Mouse (Mus musculus): ENCODE data around the gene Abca7. TPM values are rescaled to one million over a fixed set of nuclear protein-coding genes. Genes with fewer than 3 reads are reported as not detected.

The Abca7 gene
- polyA plus RNA-seq, 1 experiment from 2014 or later: 3.1 TPM

DNA sequence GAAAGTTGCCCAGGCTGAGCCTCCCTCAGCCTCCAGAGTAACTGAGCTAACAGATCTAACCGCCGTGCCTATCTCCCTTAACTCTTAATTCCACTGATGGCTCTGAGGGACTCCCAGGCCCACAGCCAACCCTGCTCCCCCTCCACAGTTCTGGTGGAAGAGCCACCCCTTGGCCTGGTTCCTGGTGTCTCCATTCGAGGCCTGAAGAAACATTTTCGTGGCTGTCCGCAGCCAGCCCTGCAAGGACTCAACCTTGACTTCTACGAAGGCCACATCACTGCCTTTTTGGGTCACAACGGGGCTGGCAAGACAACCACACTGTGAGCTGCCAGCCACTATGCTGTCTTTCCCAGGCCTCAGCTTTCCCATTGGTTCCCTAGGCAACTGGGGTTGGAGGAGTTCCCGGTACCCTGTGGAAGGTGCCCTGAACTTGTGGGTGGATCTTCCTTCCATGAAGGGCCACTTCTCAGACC lies 8.0 kb downstream of the Abca7 start:
- no peak overlapping the region for H3K4me2 ChIP-seq (ENCODE audit: low read depth, low read length)
- peaks cover 39% of the 10 kb centered on the region for H3K36me3 ChIP-seq (replicated peaks; ENCODE audit: insufficient read depth, low read length)
- WGBS (ENCODE audit: insufficient replicate concordance): 76% methylated on average over 8 of the region's 8 CpGs
- no peak for DNase-seq
- H3K4me1 ChIP-seq (ENCODE audit: insufficient read depth): peaks cover 14% of the 10 kb centered on the region
- no peaks in the 10 kb centered on the region for H3K27me3 ChIP-seq (ENCODE audit: insufficient read depth, low read length)
- TF ChIP-seq EP300 (IDR thresholded peaks at IDR 0.05; ENCODE audit: low read depth) (no peak), CTCF (IDR thresholded peaks at IDR 0.05; ENCODE audit: low read depth) (no peak)
- H3K27ac ChIP-seq (ENCODE audit: low read depth): no peak overlapping the region
- H3K4me3 ChIP-seq (ENCODE audit: low read depth, low read length): no peak overlapping the region
- H3K9ac ChIP-seq (replicated peaks): no peak overlapping the region
- no peak for ATAC-seq
- no peaks in the 10 kb centered on the region for H3K9me3 ChIP-seq (ENCODE audit: low read length)

DNA sequence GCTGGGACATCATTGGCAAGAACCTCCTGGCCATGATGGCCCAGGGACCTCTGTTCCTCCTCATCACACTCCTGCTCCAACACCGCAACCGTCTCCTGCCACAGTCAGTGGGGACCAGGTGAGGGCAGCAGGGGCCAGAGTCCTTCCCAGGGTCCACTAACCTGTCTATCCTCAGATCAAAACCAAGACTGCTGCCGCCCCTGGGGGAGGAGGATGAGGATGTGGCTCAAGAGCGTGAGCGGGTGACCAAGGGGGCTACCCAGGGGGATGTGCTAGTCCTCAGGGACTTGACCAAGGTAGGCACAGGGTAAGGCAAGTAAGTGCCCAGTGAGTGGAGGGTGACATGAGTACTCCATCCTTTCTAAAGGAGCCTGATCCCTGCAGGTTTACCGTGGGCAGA lies 15.4 kb downstream of the Abca7 start:
- DNase-seq (no peak), ATAC-seq (no peak)
- Histone ChIP-seq H3K27ac (ENCODE audit: low read depth) (no peak overlapping the region), H3K27me3 (ENCODE audit: insufficient read depth, low read length) (no peaks in the 10 kb centered on the region), H3K4me1 (ENCODE audit: insufficient read depth) (peaks cover 7% of the 10 kb centered on the region), H3K9me3 (ENCODE audit: low read length) (peaks cover 3% of the 10 kb centered on the region; the same call in 1 of the 2 replicates), H3K4me2 (ENCODE audit: low read depth, low read length) (no peak overlapping the region), H3K9ac (replicated peaks) (no peak overlapping the region), H3K4me3 (ENCODE audit: low read depth, low read length) (no peak overlapping the region), H3K36me3 (replicated peaks; ENCODE audit: insufficient read depth, low read length) (peaks cover 45% of the 10 kb centered on the region)
- TF ChIP-seq CTCF (IDR thresholded peaks at IDR 0.05; ENCODE audit: low read depth): no peak
- no peak for TF ChIP-seq EP300 (IDR thresholded peaks at IDR 0.05; ENCODE audit: low read depth)
- 96% methylated on average over 6 of the region's 6 CpGs for WGBS (ENCODE audit: insufficient replicate concordance)

DNA sequence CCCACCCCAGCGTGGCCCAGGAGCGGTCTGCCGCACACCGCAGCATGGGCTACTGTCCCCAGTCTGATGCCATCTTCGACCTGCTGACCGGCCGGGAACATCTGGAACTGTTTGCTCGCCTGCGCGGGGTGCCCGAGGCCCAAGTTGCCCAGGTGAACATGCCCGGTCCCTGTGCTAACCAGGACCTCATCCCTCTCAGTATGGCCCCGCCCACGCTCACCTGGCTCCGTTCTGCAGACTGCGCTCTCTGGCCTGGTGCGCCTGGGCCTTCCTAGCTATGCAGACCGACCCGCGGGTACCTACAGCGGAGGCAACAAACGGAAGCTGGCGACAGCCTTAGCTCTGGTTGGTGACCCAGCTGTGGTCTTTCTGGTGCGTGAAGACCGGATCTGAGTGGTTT lies 17.3 kb downstream of the Abca7 start:
- Histone ChIP-seq H3K27me3 (ENCODE audit: insufficient read depth, low read length) (no peaks in the 10 kb centered on the region), H3K9me3 (ENCODE audit: low read length) (peaks cover 3% of the 10 kb centered on the region; the same call in 1 of the 2 replicates), H3K4me2 (ENCODE audit: low read depth, low read length) (no peak overlapping the region), H3K4me3 (ENCODE audit: low read depth, low read length) (no peak overlapping the region), H3K4me1 (ENCODE audit: insufficient read depth) (peaks cover 12% of the 10 kb centered on the region), H3K36me3 (replicated peaks; ENCODE audit: insufficient read depth, low read length) (peaks cover 34% of the 10 kb centered on the region), H3K27ac (ENCODE audit: low read depth) (no peak overlapping the region), H3K9ac (replicated peaks) (no peak overlapping the region)
- 71% methylated on average over 25 of the region's 25 CpGs for WGBS (ENCODE audit: insufficient replicate concordance)
- no peak for DNase-seq
- no peak for ATAC-seq
- TF ChIP-seq EP300 (IDR thresholded peaks at IDR 0.05; ENCODE audit: low read depth): no peak
- no peak for TF ChIP-seq CTCF (IDR thresholded peaks at IDR 0.05; ENCODE audit: low read depth)

DNA sequence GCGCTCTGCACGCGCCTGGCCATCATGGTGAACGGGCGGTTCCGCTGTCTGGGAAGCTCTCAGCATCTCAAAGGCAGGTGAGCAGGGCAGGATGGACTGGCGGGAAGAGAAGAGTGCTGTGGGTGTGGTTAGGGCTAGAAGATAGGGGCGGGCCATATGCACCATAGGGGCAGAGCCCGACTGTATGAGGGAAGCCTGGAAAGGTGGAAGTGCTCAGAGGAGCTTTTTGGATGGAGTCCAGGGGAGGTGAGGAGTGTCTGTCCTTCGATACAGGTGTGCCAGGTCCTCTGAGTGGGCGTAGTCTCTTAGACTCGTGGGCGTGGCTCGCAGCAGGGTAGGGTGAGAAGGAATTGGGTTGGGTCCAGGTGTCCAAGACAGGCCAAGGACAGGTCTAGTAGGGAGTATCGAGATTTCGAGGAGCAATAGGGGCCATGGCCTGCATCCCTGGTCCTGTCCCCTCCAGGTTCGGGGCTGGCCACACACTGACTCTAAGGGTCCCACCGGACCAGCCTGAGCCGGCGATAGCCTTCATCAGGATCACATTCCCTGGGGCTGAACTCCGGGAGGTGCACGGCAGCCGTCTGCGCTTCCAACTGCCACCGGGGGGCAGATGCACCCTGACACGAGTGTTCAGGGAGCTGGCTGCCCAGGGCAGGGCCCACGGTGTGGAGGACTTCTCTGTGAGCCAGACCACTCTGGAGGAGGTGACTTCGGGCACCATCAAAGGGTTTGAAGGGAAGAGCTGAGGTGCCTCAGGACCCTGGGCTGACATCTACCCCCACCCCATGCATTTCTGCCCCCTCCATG lies 18.4 kb downstream of the Abca7 start:
- no peaks in the 10 kb centered on the region for H3K27me3 ChIP-seq (ENCODE audit: insufficient read depth, low read length)
- H3K9me3 ChIP-seq (ENCODE audit: low read length): peaks cover 3% of the 10 kb centered on the region; the same call in 1 of the 2 replicates
- no peak overlapping the region for H3K27ac ChIP-seq (ENCODE audit: low read depth)
- H3K4me2 ChIP-seq (ENCODE audit: low read depth, low read length): no peak overlapping the region
- 67% methylated on average over 28 of the region's 28 CpGs for WGBS (ENCODE audit: insufficient replicate concordance)
- H3K4me1 ChIP-seq (ENCODE audit: insufficient read depth): peaks cover 23% of the 10 kb centered on the region
- ATAC-seq (no peak), DNase-seq (no peak)
- H3K36me3 ChIP-seq (replicated peaks; ENCODE audit: insufficient read depth, low read length): peaks cover 27% of the 10 kb centered on the region
- TF ChIP-seq CTCF (IDR thresholded peaks at IDR 0.05; ENCODE audit: low read depth) (peak; percentile 49), EP300 (IDR thresholded peaks at IDR 0.05; ENCODE audit: low read depth) (no peak)
- no peak overlapping the region for H3K9ac ChIP-seq (replicated peaks)
- H3K4me3 ChIP-seq (ENCODE audit: low read depth, low read length): no peak overlapping the region

DNA sequence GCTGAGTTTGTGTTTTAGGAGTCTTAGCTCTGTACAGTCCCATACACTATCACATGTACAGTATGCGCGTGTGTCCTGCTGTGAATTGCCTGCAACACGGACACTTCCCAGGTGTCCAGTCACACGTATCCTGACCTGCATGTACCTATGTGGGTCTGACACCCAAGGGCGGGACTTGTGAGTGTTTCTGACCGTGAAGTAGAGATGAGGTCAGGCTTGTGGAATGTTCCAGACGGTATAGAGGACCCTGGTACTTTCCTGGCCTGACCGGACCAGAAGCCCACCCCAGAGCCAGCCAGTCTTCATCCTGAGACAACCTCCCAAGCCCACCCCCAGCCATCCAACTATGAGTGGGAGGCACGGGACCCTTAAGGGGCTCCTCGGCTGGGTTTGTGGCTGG lies 19.3 kb downstream of the Abca7 start:
- Histone ChIP-seq H3K4me2 (ENCODE audit: low read depth, low read length) (no peak overlapping the region), H3K36me3 (replicated peaks; ENCODE audit: insufficient read depth, low read length) (peaks cover 30% of the 10 kb centered on the region), H3K4me1 (ENCODE audit: insufficient read depth) (peaks cover 26% of the 10 kb centered on the region), H3K27ac (ENCODE audit: low read depth) (no peak overlapping the region), H3K4me3 (ENCODE audit: low read depth, low read length) (no peak overlapping the region), H3K27me3 (ENCODE audit: insufficient read depth, low read length) (peaks cover 4% of the 10 kb centered on the region; the same call in 1 of the 2 replicates), H3K9me3 (ENCODE audit: low read length) (peaks cover 3% of the 10 kb centered on the region; the same call in 1 of the 2 replicates), H3K9ac (replicated peaks) (no peak overlapping the region; the same call in 1 of the 2 replicates)
- DNase-seq: no peak
- 85% methylated on average over 10 of the region's 10 CpGs for WGBS (ENCODE audit: insufficient replicate concordance)
- TF ChIP-seq CTCF (IDR thresholded peaks at IDR 0.05; ENCODE audit: low read depth) (no peak), EP300 (IDR thresholded peaks at IDR 0.05; ENCODE audit: low read depth) (no peak)
- no peak for ATAC-seq

DNA sequence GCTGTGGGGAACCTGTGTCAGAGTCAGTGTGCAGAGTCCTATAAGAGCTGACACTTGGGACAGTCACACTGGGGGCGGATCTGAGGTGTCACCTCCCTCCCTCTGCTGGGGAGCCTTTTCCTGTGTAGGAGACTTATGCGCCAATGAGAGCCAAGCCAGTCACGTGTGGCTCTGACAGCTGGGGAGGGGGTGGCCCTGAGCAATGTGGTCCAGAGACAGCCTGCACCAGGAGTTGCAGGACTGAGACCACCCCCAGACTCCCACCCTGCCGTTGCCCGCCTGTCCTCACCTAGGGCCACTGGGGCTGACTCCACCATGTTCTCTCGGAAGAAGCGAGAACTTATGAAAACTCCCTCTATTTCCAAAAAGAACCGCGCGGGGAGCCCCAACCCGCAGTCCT lies 20.2 kb downstream of the Abca7 start, which contains the start of gene Arhgap45:
Arhgap45 (plus strand) TSS at position 143 of the 400 bp plus-strand sequence.
- ATAC-seq (peak; percentile 77), DNase-seq (peak; percentile 80)
- Histone ChIP-seq H3K4me3 (ENCODE audit: low read depth, low read length) (peak within 1 kb of the TSS; percentile 58), H3K9ac (replicated peaks) (peak within 1 kb of the TSS; percentile 57), H3K27me3 (ENCODE audit: insufficient read depth, low read length) (peaks cover 4% of the 10 kb centered on the region; the same call in 1 of the 2 replicates), H3K4me1 (ENCODE audit: insufficient read depth) (peaks cover 26% of the 10 kb centered on the region), H3K4me2 (ENCODE audit: low read depth, low read length) (peak within 1 kb of the TSS; percentile 83), H3K36me3 (replicated peaks; ENCODE audit: insufficient read depth, low read length) (peaks cover 28% of the 10 kb centered on the region; the same call in 1 of the 2 replicates), H3K27ac (ENCODE audit: low read depth) (peak within 1 kb of the TSS; percentile 94), H3K9me3 (ENCODE audit: low read length) (no peaks in the 10 kb centered on the region)
- TF ChIP-seq CTCF (IDR thresholded peaks at IDR 0.05; ENCODE audit: low read depth): peak; percentile 36
- no peak for TF ChIP-seq EP300 (IDR thresholded peaks at IDR 0.05; ENCODE audit: low read depth)
- 24% methylated on average over 11 of the region's 11 CpGs for WGBS (ENCODE audit: insufficient replicate concordance)
